Comparison of ENCODE assay signal across 8 mouse cellular contexts in genomic region chr9:120739199-120739952, GRCm38 (mm10).
DNase-seq lines count a peak whose midpoint lies in the region; ATAC-seq lines count a peak whose summit lies in the region.

No protein-coding gene starts in this region.

- WGBS in intestine, embryonic 15.5 days: 42% methylated on average over 14 of the region's 14 CpGs
- 69% methylated on average over 14 of the region's 14 CpGs for WGBS in limb, embryonic 11.5 days

- H3K27ac ChIP-seq in intestine, embryonic 15.5 days: peak overlapping the region; percentile 61
- H3K27ac ChIP-seq in limb, embryonic 11.5 days (replicated peaks; ENCODE audit: low read depth, low read length): peak overlapping the region; percentile 25

- H3K4me3 ChIP-seq in intestine, embryonic 15.5 days (replicated peaks): no peak overlapping the region
- H3K4me3 ChIP-seq in limb, embryonic 11.5 days (ENCODE audit: low read depth, low read length): no peak overlapping the region

- no peak overlapping the region for H3K4me2 ChIP-seq in intestine, embryonic 15.5 days (replicated peaks)
- no peak overlapping the region for H3K4me2 ChIP-seq in limb, embryonic 11.5 days (ENCODE audit: low read depth, severe bottlenecking)

- ATAC-seq in granulocyte monocyte progenitor cell, adult 5-6 weeks (replicated peaks; ENCODE audit: poor library complexity, severe bottlenecking): 0 out of 2 replicates have a peak, but pooled peaks have one; percentile 25
- peak; percentile 46; the same call in 1 of the 2 replicates for ATAC-seq in intestine, embryonic 15.5 days
- no peak for ATAC-seq in limb, embryonic 11.5 days (ENCODE audit: insufficient number of reproducible peaks, low FRiP score, low TSS enrichment, low read depth)
- ATAC-seq in monocyte, adult 5-6 weeks (replicated peaks; ENCODE audit: insufficient number of reproducible peaks, low FRiP score, low TSS enrichment, poor library complexity, severe bottlenecking): no peak; the same call in 1 of the 2 replicates

- 0 out of 2 replicates have a peak overlapping the region, but pooled peaks have one; percentile 9 for H3K9ac ChIP-seq in intestine, embryonic 15.5 days
- peak overlapping the region; percentile 44 for H3K9ac ChIP-seq in limb, embryonic 11.5 days (ENCODE audit: low read length)

- peaks cover 20% of the 10 kb centered on the region for H3K4me1 ChIP-seq in intestine, embryonic 15.5 days (replicated peaks)
- peaks cover 9% of the 10 kb centered on the region for H3K4me1 ChIP-seq in limb, embryonic 11.5 days (ENCODE audit: control insufficient read depth, insufficient read depth, low read length)

- H3K9me3 ChIP-seq in intestine, embryonic 15.5 days: no peaks in the 10 kb centered on the region
- H3K9me3 ChIP-seq in limb, embryonic 11.5 days (ENCODE audit: control insufficient read depth, low read length): no peaks in the 10 kb centered on the region

- DNase-seq in NIH3T3 (ENCODE audit: low read depth): peak; percentile 91
- peak; percentile 46 for DNase-seq in embryo, embryonic 10 days (ENCODE audit: low spot score)
- peak; percentile 38 for DNase-seq in limb, embryonic 11.5 days (ENCODE audit: low spot score)
- DNase-seq in neural tube, embryonic 10.5 days (ENCODE audit: extremely low spot score, low spot score): peak; percentile 41
- no peak for DNase-seq in natural killer cell, adult 2 months (ENCODE audit: low spot score in 2 of 2)

- no peaks in the 10 kb centered on the region for H3K36me3 ChIP-seq in intestine, embryonic 15.5 days
- no peaks in the 10 kb centered on the region for H3K36me3 ChIP-seq in limb, embryonic 11.5 days (ENCODE audit: control insufficient read depth, insufficient read depth, low read length)

- H3K27me3 ChIP-seq in intestine, embryonic 15.5 days (replicated peaks): no peaks in the 10 kb centered on the region
- H3K27me3 ChIP-seq in limb, embryonic 11.5 days (ENCODE audit: control insufficient read depth, insufficient read depth, low read length): no peaks in the 10 kb centered on the region

Comparison
In these comparisons a context has a peak if more than half of its experiments do, and no peak if none do; other contexts are left out.
1. DNase-seq: peak in NIH3T3 (single experiment), embryo, embryonic 10 days (single experiment), limb, embryonic 11.5 days (single experiment) and neural tube, embryonic 10.5 days (single experiment); none in natural killer cell, adult 2 months (0 of 2).
2. ATAC-seq: peak in granulocyte monocyte progenitor cell, adult 5-6 weeks (single experiment) and intestine, embryonic 15.5 days (single experiment); none in limb, embryonic 11.5 days (single experiment) and monocyte, adult 5-6 weeks (single experiment).